Mouse (Mus musculus): Measurements from ENCODE around the gene Zfp57. TPM values are rescaled to one million over a fixed set of nuclear protein-coding genes. Genes with fewer than 3 reads are reported as not detected.
"Not testable (repeated sequence)": the region's sequence is repeated elsewhere in the genome, so short reads cannot be mapped to it uniquely, and the experiment has no call there.

The Zfp57 gene
- polyA plus RNA-seq, 1 experiment from 2014 or later: 301 TPM

DNA sequence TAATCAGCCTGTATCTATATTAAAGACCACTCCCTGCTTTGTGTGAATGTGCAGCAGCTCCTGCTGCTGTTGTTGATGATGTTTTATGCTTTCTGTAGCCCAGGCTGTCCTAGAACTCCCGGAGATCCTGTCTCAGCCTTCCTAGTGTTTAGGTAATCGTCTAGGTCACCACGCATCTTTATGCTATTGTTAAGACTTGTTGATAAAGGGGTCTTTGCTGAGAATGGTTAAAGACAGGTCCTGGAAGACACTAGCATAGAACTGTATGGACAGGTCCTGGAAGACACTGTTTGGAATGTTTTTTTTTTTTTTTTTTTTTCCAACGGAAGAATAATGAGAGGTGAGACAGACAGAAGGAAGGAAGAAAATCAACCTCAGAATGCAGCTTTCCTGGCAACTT is 2.4 kb downstream of the Zfp57 start:
- Histone ChIP-seq H3K4me2 (ENCODE audit: low read length) (peak overlapping the region; percentile 57), H3K27ac (replicated peaks; ENCODE audit: low read depth, low read length) (peak overlapping the region; percentile 95), H3K27me3 (ENCODE audit: control insufficient read depth, insufficient read depth, low read length) (no peaks in the 10 kb centered on the region), H3K4me1 (ENCODE audit: control insufficient read depth, insufficient read depth, low read length) (peaks cover 8% of the 10 kb centered on the region; the same call in 1 of the 2 replicates), H3K36me3 (ENCODE audit: control insufficient read depth, insufficient read depth, low read length) (peaks cover 35% of the 10 kb centered on the region), H3K9ac (replicated peaks; ENCODE audit: low read length) (peak overlapping the region; percentile 98), H3K4me3 (replicated peaks; ENCODE audit: low read depth, low read length) (peak overlapping the region; percentile 78), H3K9me3 (ENCODE audit: control insufficient read depth, low read length) (no peaks in the 10 kb centered on the region)
- DNase-seq (peak; percentile 70), ATAC-seq (ENCODE audit: low FRiP score, low TSS enrichment) (no peak)
- WGBS: 23% methylated on average over 4 of the region's 4 CpGs

- Histone ChIP-seq H3K9me3 (ENCODE audit: control insufficient read depth, low read length) (no peaks in the 10 kb centered on the region), H3K27me3 (ENCODE audit: control insufficient read depth, insufficient read depth, low read length) (no peaks in the 10 kb centered on the region), H3K27ac (replicated peaks; ENCODE audit: low read depth, low read length) (no peak overlapping the region), H3K4me2 (ENCODE audit: low read length) (no peak overlapping the region), H3K9ac (replicated peaks; ENCODE audit: low read length) (no peak overlapping the region), H3K4me3 (replicated peaks; ENCODE audit: low read depth, low read length) (no peak overlapping the region), H3K36me3 (ENCODE audit: control insufficient read depth, insufficient read depth, low read length) (peaks cover 75% of the 10 kb centered on the region), H3K4me1 (ENCODE audit: control insufficient read depth, insufficient read depth, low read length) (peaks cover 10% of the 10 kb centered on the region; the same call in 1 of the 2 replicates)
- WGBS: 96% methylated on average over 6 of the region's 6 CpGs
- ATAC-seq (ENCODE audit: low FRiP score, low TSS enrichment) (no peak), DNase-seq (no peak)
Measured at GRCm38 (mm10) chr17:37008161-37008560, 7.2 kb downstream of the Zfp57 start.

DNA sequence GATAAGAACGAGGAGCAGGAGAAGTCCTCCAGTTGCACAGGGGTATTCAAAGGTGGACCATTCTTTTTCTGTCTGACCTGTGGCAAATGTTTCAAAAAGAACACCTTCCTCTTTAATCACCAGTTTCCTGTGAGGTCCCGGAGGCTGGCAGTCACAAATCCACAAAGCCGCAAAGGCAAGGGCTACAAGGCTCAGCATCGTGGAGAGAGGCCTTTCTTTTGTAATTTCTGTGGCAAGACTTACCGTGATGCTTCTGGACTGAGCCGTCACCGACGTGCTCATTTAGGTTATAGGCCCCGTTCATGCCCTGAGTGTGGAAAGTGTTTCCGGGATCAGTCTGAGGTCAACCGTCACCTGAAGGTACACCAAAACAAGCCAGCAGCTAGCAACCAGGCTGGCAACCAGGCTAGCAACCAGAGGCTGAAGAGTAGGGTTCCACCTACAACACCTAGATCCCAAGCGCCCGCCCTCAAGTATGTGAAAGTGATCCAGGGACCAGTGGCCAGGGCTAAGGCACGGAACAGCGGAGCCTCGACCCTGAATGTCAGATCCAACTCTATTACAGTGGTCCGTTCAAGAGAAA is 8.6 kb downstream of the Zfp57 start:
- DNase-seq (no peak), ATAC-seq (ENCODE audit: low FRiP score, low TSS enrichment) (no peak)
- no peak overlapping the region for H3K4me2 ChIP-seq (ENCODE audit: low read length)
- no peaks in the 10 kb centered on the region for H3K27me3 ChIP-seq (ENCODE audit: control insufficient read depth, insufficient read depth, low read length)
- H3K4me3 ChIP-seq (replicated peaks; ENCODE audit: low read depth, low read length): no peak overlapping the region
- 96% methylated on average over 17 of the region's 17 CpGs for WGBS
- peaks cover 6% of the 10 kb centered on the region; the same call in 1 of the 2 replicates for H3K4me1 ChIP-seq (ENCODE audit: control insufficient read depth, insufficient read depth, low read length)
- H3K36me3 ChIP-seq (ENCODE audit: control insufficient read depth, insufficient read depth, low read length): peaks cover 74% of the 10 kb centered on the region
- no peak overlapping the region for H3K27ac ChIP-seq (replicated peaks; ENCODE audit: low read depth, low read length)
- H3K9ac ChIP-seq (replicated peaks; ENCODE audit: low read length): no peak overlapping the region
- no peaks in the 10 kb centered on the region for H3K9me3 ChIP-seq (ENCODE audit: control insufficient read depth, low read length)

DNA sequence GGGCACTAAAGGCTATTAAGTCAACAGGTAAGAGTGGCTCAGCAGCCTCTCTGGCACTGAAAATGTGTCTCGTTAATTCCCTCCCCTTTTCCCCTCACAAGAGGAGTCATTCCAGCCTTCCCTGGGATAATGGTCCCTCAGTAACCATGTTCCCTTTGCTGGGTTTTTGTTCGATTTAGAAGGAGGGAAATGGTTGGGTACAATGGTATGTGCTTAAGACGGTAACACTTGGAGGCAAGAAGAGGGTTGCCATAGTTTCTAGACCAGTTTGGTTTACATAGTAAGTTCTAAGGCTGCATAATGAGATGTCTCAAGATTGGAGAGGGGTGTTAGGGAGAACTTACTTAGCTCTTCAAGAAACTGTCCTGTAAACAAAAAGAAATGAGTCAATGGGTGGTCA is 10.8 kb downstream of the Zfp57 start:
- H3K27me3 ChIP-seq (ENCODE audit: control insufficient read depth, insufficient read depth, low read length): no peaks in the 10 kb centered on the region
- 83% methylated on average over 3 of the region's 3 CpGs for WGBS
- H3K4me3 ChIP-seq (replicated peaks; ENCODE audit: low read depth, low read length): no peak overlapping the region
- H3K36me3 ChIP-seq (ENCODE audit: control insufficient read depth, insufficient read depth, low read length): peaks cover 57% of the 10 kb centered on the region
- 0 out of 2 replicates have a peak, but pooled peaks cover 2% of the 10 kb centered on the region for H3K4me1 ChIP-seq (ENCODE audit: control insufficient read depth, insufficient read depth, low read length)
- no peak for ATAC-seq (ENCODE audit: low FRiP score, low TSS enrichment)
- no peak for DNase-seq
- no peaks in the 10 kb centered on the region for H3K9me3 ChIP-seq (ENCODE audit: control insufficient read depth, low read length)
- H3K27ac ChIP-seq (replicated peaks; ENCODE audit: low read depth, low read length): no peak overlapping the region
- no peak overlapping the region for H3K4me2 ChIP-seq (ENCODE audit: low read length)
- no peak overlapping the region for H3K9ac ChIP-seq (replicated peaks; ENCODE audit: low read length)

DNA sequence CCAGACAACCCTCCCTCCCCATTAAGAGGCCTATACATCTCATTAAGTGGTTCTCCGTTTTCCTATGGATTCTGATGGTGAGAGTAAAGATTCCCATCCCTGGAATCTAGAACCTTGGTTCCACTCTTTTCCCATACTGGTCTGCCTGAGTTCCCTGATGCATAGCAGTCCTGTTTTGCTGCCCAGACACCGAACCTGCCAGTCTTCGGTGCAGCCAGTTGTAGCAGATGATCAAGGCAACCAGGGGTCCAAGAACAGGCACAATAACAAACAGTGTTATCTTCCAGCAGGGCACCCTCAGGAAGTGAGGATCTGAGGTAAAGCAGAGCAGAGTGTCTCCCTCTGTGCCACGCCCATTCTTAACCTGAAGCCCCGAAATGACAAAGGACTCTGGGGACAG is 11.2 kb downstream of the Zfp57 start:
- DNase-seq (no peak), ATAC-seq (ENCODE audit: low FRiP score, low TSS enrichment) (no peak)
- Histone ChIP-seq H3K4me1 (ENCODE audit: control insufficient read depth, insufficient read depth, low read length) (0 out of 2 replicates have a peak, but pooled peaks cover 2% of the 10 kb centered on the region), H3K27ac (replicated peaks; ENCODE audit: low read depth, low read length) (no peak overlapping the region), H3K27me3 (ENCODE audit: control insufficient read depth, insufficient read depth, low read length) (no peaks in the 10 kb centered on the region), H3K4me2 (ENCODE audit: low read length) (no peak overlapping the region), H3K9ac (replicated peaks; ENCODE audit: low read length) (no peak overlapping the region), H3K4me3 (replicated peaks; ENCODE audit: low read depth, low read length) (no peak overlapping the region), H3K36me3 (ENCODE audit: control insufficient read depth, insufficient read depth, low read length) (peaks cover 52% of the 10 kb centered on the region), H3K9me3 (ENCODE audit: control insufficient read depth, low read length) (no peaks in the 10 kb centered on the region)
- WGBS: 77% methylated on average over 5 of the region's 5 CpGs

- H3K9me3 ChIP-seq (ENCODE audit: control insufficient read depth, low read length): no peaks in the 10 kb centered on the region
- peaks cover 10% of the 10 kb centered on the region for H3K36me3 ChIP-seq (ENCODE audit: control insufficient read depth, insufficient read depth, low read length)
- no peak overlapping the region for H3K4me3 ChIP-seq (replicated peaks; ENCODE audit: low read depth, low read length)
- DNase-seq: no peak
- no peak overlapping the region for H3K4me2 ChIP-seq (ENCODE audit: low read length)
- H3K27ac ChIP-seq (replicated peaks; ENCODE audit: low read depth, low read length): no peak overlapping the region
- H3K27me3 ChIP-seq (ENCODE audit: control insufficient read depth, insufficient read depth, low read length): no peaks in the 10 kb centered on the region
- H3K4me1 ChIP-seq (ENCODE audit: control insufficient read depth, insufficient read depth, low read length): no peaks in the 10 kb centered on the region
- no peak overlapping the region for H3K9ac ChIP-seq (replicated peaks; ENCODE audit: low read length)
- no peak for ATAC-seq (ENCODE audit: low FRiP score, low TSS enrichment)
Measured at GRCm38 (mm10) chr17:37016333-37016732, 15.4 kb downstream of the Zfp57 start.

GRCm38 (mm10) chr17:37018328-37018727 is 17.4 kb downstream of the Zfp57 start:
- H3K4me1 ChIP-seq (ENCODE audit: control insufficient read depth, insufficient read depth, low read length): no peaks in the 10 kb centered on the region
- no peak overlapping the region for H3K4me2 ChIP-seq (ENCODE audit: low read length)
- H3K4me3 ChIP-seq (replicated peaks; ENCODE audit: low read depth, low read length): no peak overlapping the region
- H3K9ac ChIP-seq (replicated peaks; ENCODE audit: low read length): no peak overlapping the region
- ATAC-seq (ENCODE audit: low FRiP score, low TSS enrichment) (no peak), DNase-seq (no peak)
- H3K9me3 ChIP-seq (ENCODE audit: control insufficient read depth, low read length): no peaks in the 10 kb centered on the region
- no peak overlapping the region for H3K27ac ChIP-seq (replicated peaks; ENCODE audit: low read depth, low read length)
- 88% methylated on average over 3 of the region's 3 CpGs for WGBS
- no peaks in the 10 kb centered on the region for H3K36me3 ChIP-seq (ENCODE audit: control insufficient read depth, insufficient read depth, low read length)
- no peaks in the 10 kb centered on the region for H3K27me3 ChIP-seq (ENCODE audit: control insufficient read depth, insufficient read depth, low read length)

- not testable (repeated sequence) for H3K27me3 ChIP-seq (ENCODE audit: control insufficient read depth, insufficient read depth, low read length); H3K27ac ChIP-seq (replicated peaks; ENCODE audit: low read depth, low read length); H3K9me3 ChIP-seq (ENCODE audit: control insufficient read depth, low read length); H3K9ac ChIP-seq (replicated peaks; ENCODE audit: low read length); DNase-seq; H3K4me2 ChIP-seq (ENCODE audit: low read length); H3K36me3 ChIP-seq (ENCODE audit: control insufficient read depth, insufficient read depth, low read length); ATAC-seq (ENCODE audit: low FRiP score, low TSS enrichment); H3K4me1 ChIP-seq (ENCODE audit: control insufficient read depth, insufficient read depth, low read length); H3K4me3 ChIP-seq (replicated peaks; ENCODE audit: low read depth, low read length)
- 94% methylated on average over 5 of the region's 5 CpGs for WGBS
Measured at GRCm38 (mm10) chr17:37019242-37019641, 18.3 kb downstream of the Zfp57 start.

Data from midbrain, embryonic 14.5 days (tissue).